Mouse (Mus musculus) erythroblast, adult 5-6 weeks (primary cell): ENCODE measurements around the gene Safb. TPM values are rescaled to one million over a fixed set of nuclear protein-coding genes. Genes with fewer than 3 reads are reported as not detected.
"Not testable (repeated sequence)": the region's sequence is repeated elsewhere in the genome, so short reads cannot be mapped to it uniquely, and the experiment has no call there.

Experiments
- ATAC-seq: replicated peaks from 2 replicates; pipeline ENCODE4 v1.8.0; 2016; ENCODE audit warnings: moderate number of reproducible peaks, mild to moderate bottlenecking, moderate TSS enrichment, inconsistent platforms; ENCODE audit not compliant: poor library complexity, low FRiP score, severe bottlenecking
- total RNA-seq, 2 experiments: library from RNA; stranded (forward) in 1 of 2; stranded (reverse) in 1 of 2; fragments of 150-400 nt in 1 of 2; fragments of 200-764, 138-1000 nt in 1 of 2; gene quantifications; 2 replicates each; pipeline versions ENCODE4 v1.2.3 to v1.2.4; 2015 to 2017; ENCODE audit warnings: low replicate concordance in 2 of 2

Gene Safb
- total RNA-seq, 2 experiments from 2014 or later: 36.9 to 116 TPM

GRCm38 (mm10) chr17:56605431-56605830, 20.8 kb downstream of the Safb start:
- no peak for ATAC-seq

DNA sequence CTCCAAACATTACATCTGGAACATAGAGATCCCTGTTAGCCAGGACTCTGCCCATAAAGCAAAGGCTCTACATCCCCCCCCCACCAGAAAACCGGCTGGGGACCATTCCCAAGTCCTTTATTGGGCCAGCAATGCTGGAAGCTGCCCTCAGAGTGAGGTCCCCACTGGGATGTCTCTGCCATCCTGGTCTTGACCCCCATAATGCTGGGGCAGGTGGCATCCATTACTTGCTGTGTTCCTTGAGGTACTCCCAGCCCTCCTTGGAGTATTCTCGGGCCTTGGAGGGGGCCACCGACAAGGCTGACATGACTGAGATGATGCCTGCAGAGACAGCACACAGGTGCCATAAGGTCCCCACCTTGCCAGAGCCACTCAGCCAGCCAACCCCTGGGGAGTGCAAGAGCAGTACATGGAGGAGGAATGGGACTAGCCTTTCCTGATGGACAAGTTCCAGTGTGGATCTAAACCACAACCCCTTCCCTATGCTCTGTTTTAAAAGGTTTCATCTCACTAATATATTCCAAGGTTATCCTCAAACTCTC, 23.0 kb downstream of the Safb start:
- no peak for ATAC-seq

DNA sequence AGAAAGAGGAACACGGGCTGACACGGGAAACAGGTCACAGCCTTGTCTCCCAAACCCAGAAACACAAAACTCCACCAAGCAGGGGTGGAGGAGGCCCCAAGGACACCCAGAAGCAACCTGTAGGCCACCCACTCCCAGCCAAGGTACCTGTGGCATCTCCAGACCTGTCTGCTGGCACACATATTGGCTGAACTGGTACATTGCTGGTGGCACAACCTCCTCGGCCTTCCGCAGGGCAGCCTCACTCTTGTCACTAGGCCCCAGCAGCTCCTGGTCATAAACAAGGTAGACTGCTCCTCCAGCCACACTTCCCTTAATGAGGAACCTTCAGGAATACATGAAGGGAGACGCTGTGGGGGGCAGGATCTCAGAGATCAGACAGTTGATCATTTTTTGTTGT, 24.1 kb downstream of the Safb start:
- ATAC-seq: no peak

DNA sequence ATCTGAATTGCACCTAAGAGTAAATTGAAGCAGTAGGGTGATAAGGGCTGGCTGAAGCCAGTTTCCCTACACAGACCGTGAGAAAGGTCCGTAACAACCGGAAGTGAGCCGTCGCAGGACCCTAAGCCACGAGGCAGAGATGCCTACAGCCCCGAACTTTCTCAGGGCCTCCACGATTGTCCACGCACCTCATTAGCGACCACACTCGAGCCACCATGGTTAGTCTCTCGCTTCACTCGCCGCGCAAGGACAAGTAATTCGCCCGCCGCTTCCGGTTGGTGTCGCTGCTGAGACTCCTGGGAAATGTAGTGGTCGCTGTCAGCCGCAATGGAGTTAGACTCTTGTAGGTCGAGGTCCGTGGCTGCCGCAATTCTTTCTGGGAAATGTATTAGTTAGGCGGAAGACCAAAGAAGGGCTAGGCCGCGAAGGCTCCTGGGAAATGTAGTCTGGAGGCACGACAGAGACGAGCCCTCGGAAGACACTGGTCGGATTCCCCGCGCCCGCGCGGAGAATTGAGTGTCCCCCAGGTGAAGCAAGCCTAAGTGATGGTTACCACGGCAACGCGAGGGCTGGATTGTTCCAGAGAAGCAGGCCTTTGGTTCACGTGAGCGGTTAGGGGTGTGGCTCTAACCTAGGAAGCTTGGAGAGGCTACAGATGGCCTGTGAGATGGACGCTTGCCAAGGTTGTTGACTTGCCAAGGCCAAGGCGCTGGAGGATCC, 25.0 kb downstream of the Safb start, which contains the start of gene 2410015M20Rik:
TSS of gene 2410015M20Rik (minus strand) at position 320 of the 720 bp plus-strand sequence.
- ATAC-seq: peak; percentile 84

DNA sequence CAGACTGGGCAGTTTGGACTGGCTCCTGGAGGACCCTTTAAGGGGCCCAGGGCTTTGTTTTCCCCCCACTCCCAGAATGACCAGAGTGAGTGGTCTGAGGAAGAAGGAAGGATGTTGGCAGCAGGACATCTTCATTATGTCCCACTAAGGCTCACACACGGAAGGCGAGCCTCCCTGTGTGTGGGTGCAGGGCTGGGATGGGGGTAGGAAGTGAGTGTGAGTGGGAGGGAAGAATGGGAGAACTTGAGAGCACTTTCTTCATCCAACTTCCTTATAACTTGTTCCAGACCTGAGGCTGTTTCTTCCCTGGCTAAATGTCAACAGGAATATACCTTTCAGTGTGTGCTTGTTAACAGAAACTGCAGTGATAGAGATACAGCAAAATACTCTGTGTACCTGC, 26.7 kb downstream of the Safb start:
- no peak for ATAC-seq

GRCm38 (mm10) chr17:56611861-56612564, 27.4 kb downstream of the Safb start:
- no peak for ATAC-seq

GRCm38 (mm10) chr17:56612565-56612939, 27.9 kb downstream of the Safb start:
- ATAC-seq: not testable (repeated sequence)

DNA sequence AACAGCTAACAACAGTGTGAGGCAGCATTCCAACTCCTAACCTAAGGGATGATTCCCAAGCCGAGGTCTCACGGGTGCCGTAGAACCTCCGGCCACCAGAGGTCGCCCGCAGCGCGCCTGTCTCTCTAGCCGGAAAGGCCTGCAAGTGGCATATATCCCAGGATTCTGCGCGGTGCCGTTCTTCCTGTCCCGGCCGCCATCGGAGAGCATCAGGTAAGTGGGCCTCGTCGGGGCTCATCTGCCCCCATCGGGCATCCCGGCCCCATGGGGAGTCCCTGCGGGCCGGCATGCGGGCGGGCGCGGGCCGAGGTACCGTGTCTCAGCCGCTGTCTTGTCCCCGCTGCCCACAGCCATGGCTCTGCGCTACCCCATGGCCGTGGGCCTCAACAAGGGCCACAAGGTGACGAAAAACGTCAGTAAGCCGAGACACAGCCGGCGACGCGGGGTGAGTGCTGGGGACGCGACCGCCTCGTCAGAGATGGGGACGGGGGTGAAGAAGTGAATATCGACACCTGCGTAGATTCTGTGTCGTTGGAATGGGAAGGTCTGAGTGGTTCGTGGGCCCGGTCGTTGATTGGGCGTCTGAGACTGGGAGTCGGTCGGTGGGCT, 28.7 kb downstream of the Safb start, which contains the start of gene Rpl36:
TSS of gene Rpl36 (plus strand) at position 181 of the 609 bp plus-strand sequence.
- peak; percentile 74 for ATAC-seq

- not testable (repeated sequence) for ATAC-seq
Measured at GRCm38 (mm10) chr17:56613893-56614292, 29.3 kb downstream of the Safb start.

DNA sequence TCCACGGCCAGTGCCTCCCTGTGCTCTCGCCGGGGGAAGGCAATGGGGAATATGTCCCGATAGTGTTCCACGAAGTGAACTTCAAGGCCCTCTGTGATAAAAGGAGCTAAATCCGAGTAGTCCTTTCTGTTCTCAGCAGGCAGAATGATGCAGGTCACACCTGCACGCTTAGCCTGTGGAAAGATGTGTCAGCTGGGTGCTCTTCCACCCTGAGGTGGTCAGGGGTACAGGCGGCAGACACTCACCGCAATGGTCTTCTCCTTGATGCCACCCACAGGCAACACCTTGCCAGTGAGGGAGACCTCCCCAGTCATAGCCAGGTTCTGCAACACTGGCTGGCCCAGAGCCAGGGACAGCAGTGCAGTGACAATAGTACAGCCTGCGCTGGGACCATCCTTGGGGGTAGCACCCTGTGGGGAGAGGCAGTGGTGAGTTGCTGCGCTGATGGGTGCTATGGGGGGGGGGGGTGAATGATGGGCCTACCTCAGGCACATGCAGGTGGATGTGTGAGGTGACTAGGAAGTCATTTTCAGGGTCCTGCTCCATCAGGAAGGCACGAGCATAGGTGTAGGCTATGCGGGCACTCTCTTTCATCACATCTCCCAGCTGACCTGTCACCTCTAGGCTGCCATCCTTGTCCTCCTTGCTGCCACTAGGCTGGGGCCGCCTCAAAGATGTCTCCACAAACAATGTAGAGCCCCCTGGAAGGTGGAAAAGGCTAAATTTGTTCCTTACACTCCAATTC, 29.9 kb downstream of the Safb start:
- no peak for ATAC-seq

- ATAC-seq: no peak
Measured at GRCm38 (mm10) chr17:56615136-56615784, 30.6 kb downstream of the Safb start.

DNA sequence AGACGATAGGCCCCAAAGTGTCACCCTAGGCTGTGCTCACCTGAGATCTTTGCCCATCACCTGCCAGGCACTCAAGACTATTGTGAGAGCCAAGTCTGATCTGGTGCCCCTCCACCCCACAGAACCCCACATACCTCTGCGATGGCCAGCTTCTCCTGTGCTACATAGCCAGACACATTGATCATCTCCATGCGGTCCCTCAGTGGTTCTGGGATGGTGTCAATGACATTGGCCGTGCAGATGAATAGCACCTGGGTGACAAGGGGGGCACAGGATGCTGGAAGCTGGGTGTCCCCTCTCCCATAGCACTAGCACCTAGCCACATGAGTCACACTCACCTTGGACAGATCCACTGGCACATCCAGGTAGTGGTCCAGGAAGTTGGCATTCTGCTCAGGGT, 31.2 kb downstream of the Safb start:
- ATAC-seq: no peak

DNA sequence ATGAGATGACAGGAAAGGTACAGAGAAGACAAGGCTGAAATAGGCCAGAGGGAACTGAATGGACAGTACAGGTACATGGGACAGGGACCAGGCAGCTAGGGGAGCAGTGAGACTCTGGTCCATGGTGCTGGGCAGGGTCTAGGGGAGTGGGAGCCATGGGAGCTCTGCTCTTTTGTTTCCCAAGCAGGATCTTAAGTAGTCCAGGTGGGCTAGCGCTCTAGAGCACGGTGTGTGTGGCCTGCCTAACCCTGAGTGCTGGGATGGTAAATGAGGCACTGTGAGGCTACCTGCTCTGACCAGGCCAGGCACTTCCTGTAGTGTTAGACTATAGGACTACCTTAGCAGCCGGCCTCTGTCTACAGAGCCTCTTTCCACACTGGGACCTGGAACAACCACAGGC, 32.1 kb downstream of the Safb start:
- ATAC-seq: no peak

GRCm38 (mm10) chr17:56617628-56618027, 33.0 kb downstream of the Safb start:
- no peak for ATAC-seq

DNA sequence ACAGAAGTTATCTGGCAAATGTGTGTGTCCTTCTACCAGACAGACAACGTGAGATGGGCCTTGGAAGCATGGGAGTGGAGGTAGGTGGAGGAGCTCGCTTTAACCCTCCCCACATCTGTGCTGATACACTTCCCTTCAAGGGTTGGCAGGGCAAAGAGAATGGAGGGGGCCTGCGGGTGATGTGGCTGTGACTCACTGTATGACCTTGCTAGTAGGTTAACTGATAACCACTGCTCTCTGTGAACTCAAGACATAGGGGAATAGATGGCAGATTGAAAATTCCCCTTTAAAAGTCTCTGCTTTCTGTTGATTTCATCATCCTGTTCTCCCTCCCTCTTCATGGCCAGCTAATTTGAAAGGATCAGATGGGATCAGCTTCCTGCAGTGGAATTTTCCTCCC, 40.9 kb downstream of the Safb start:
- no peak for ATAC-seq

GRCm38 (mm10) chr17:56626260-56626659, 41.6 kb downstream of the Safb start:
- ATAC-seq: 0 out of 2 replicates have a peak, but pooled peaks have one; percentile 3

- peak; percentile 95 for ATAC-seq
Measured at GRCm38 (mm10) chr17:56626754-56627470, 42.3 kb downstream of the Safb start, which contains the start of gene Lonp1. TSS of gene Lonp1 (minus strand) at chr17:56626887.

DNA sequence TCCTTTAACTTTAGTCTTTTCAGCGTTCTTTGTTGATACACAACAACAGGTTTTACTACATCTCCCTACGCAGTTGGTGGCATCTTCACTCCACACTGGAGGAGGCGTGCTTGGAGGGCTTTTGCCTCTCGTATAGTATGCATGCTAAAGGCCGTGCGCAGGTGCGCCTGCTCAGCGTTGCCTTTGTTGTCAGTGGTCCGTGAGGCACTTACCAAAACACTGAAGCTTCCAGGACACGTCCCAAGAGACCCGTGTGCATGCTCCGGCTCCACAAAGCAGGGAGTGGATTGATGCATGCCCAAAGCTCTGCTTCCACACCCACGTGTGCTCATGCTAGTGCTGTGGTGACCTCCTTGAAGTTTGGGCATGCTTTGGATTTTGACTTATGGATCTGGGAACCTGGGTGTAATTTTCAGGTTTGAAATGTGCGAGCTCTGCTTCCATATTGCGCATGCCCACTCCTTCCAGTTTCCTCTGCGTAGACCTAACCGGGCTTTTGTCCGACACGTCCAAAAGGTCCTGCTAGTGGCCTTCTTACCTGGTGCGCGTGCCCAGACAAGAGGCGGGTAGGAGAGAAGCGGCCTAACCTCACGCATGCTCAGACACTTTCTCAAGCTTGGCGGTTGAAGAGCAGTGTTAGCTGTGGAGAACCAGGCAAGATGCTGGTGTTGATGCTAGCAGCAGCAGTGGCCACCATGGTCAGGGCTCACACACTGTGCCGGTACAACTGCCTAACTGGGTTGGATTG, 43.1 kb downstream of the Safb start, which contains the start of gene Catsperd:
TSS of gene Catsperd (plus strand) at position 614 of the 748 bp plus-strand sequence.
- ATAC-seq: no peak
